Mouse (Mus musculus) kidney, postnatal 10 days (tissue): ENCODE results near the gene Ankrd52.
A peak's percentile ranks its signal among the peaks of the same experiment; 100 is the strongest.

Source experiments
- DNase-seq: peaks from one replicate; pipeline ENCODE4 v3.0.0; 2021; ENCODE audit warnings: mixed read lengths

Ankrd52 gene

DNA sequence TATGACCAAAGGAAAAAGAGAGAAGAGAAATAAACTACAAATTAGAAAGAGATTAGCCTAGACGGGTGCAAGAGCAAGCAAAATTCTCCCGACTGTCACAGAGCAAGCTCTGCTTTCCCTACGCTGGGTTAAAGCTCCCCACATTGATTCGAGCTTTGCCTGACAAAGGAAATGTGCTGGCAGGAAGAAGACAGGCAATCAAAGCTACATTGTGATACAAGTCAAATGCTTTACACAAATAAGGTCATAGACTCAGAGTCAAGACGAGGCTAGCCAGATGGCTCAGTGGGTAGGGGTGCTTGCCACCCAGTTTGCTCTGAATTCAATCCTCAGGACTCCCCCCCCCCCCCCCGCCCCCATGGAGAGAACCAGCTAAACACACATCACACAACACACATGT is 6.9 kb upstream of the Ankrd52 start:
- no peak for DNase-seq

DNA sequence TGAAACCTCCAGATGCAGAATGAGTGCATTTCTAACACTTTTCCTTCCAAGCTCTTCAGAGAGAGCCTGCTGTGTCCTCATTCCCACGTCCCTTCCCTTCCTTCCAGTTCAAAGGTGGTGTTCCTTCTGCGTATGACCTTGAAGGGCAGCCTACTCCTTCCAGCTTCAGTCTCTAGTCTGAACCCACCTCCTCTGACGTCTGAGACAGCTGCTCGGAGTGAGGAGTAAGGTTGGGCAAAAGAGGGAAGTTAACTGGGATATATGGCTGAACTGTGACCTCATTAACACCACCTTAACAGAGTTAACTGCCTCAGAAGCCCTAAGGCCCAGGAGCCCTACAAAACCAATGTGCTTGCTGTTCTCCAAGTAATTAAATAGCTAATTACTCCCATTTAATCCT is 6.3 kb upstream of the Ankrd52 start:
- no peak for DNase-seq

DNA sequence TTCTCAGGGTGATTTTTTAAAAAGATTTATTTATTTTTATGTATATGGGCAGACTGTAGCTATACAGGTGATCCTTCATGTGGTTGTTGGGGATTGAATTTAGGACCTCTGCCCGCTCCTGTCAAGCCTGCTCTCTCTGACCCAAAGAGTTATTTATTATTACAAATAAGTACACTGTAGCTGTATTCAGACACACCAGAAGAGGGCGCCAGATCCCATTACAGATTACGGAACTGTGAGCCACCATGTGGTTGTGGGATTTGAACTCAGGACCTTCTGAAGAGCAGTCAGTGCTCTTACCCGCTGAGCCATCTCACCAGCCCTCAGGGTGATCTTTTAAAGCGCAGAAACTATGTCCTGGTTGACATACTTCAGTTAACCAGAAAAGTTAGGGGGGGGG is 4.8 kb upstream of the Ankrd52 start:
- no peak for DNase-seq

DNA sequence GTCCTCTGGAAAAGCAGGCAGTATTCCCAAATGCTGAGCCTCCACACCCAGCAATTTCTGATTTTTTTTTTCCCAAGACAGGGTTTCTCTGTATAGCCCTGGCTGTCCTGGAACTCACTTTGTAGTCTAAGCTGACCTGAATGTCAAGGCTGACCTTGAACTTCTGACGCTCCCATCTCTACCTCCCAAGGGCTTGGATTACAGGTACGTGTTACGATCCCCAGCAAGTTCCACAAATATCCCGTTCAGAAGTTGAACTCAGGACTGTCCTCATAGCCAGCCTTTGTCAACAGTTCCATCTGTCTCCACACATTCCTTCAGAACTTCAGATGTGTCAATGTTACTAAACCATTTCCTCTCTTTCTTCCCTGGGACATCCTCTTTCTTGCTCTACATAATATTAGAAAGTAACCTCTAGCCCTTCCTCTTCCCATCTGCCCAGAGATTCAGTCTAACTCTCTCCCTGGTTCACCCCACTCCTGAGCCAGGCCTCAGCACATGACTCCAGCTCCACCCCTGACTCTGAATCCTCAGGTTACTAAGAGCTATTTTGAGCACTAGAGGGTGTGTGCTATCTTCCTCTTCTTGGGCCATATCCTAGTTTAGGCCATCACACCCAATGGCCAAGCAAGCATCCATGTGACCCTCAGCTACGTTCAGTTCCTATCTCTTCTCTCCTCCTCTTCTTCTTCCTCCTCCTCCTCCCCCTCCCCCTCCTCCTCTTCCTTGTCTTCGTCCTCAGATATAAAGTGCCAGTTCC is 3.7 kb upstream of the Ankrd52 start:
- no peak for DNase-seq

DNA sequence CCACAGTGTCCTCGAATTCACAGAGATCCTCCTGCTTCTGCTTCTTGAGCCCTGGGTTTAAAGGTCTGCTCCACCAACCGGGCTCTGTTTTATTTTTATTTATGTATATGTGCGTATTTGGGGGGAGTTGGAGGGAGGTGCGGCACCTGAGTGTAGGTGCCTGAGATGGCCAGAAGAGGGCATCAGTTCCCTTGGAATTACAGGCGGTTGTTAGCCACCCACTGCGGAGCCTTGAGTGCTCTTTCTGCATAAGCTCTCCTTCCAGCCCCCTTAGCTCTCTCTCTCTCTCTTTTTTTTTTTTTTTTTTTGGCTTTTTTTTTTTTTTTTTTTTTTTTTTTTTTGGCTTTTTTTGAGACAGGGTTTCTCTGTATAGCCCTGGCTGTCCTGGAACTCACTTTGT is 2.5 kb upstream of the Ankrd52 start:
- no peak for DNase-seq

DNA sequence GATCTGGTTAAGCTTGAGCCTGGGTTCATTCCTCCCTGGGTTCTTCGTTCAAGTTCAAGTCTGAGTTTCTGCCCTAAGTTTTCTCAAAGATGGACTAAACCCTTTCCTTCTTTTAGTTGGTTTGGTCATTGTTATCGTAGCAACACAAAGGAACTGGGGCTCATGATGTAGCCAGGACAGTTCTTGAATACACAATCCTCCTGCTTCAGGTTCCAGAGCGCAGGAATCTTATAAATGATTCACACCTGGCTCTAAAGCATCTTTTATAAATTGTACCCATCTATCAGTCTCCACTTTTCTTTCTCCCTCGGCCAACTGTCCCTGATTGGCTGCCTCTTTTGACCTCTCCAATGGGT is 838 bp upstream of the Ankrd52 start:
- no peak for DNase-seq

DNA sequence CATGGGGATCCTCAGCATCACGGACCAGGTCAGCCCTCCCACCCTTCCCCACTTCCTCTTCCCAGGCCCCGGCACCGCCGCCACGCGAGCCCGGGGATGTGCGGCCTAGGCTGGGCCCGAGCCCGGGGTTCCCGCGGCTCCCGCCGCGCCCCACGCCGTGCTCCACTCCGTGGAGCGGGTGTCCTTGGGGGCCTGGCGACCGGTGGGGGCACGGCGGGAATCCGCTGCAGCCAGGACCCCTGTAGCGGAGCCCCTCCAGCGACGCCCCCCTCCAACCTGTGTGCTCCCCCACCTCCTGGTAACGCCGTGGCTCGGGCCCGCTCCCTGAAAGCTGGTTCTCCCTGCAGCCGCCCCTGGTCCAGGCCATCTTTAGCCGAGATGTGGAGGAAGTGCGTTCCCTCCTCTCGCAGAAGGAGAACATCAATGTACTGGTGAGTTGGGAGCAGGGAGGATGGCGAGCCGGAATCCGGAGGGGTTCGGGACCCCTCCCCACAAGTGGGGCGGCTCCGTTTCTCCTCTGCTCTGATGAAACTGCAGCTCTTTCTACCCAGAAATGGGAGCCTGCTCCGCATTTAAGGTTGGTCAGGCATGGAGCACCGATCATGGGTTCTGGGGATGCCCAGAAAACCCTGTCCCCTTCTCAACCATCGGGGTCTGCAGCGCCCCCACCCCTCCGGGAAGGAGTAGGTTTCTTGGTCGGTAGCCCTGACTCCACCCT is 466 bp downstream of the Ankrd52 start:
- peak; percentile 70 for DNase-seq

DNA sequence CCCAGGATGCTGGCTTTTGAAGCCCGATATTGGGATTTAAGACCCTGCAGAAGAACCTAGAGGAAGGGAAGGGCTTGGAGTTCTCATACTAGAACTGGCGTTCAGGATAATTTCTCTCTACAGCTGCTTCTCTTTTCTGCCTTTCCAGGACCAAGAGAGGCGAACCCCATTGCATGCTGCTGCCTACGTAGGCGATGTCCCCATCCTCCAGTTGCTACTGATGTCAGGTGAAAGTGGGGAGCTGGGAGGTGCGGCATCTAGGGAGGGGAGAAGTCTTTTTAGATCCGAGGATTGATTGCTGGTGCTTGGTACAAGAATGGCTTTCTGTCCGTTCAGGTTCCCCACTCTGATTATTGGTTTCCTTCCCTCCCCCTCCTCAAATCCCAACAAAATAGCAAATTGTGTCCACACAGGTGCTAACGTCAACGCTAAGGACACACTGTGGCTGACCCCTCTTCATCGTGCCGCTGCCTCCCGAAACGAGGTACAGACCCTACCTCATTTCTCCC is 1.1 kb downstream of the Ankrd52 start:
- DNase-seq, result no peak

DNA sequence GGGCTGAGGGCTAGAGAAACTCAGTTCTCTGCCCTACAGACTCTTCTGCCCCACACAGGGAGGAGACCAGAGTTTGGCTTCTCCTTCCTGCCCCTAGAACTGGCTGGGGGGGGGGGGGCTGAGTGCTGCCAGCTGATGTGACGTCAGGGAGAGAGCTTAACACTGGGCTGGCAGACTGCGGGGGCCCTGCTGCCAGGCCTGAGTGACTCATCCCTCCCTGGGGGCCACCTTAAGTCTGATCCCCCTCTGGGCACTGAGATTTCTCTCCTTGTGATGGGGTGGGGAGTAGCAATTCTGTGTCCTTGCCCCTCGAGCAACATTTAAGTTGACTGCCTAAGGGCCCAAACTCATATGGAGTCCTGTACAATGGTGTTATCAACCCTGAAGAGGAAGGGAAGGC is 1.5 kb downstream of the Ankrd52 start:
- DNase-seq, result peak; percentile 3

DNA sequence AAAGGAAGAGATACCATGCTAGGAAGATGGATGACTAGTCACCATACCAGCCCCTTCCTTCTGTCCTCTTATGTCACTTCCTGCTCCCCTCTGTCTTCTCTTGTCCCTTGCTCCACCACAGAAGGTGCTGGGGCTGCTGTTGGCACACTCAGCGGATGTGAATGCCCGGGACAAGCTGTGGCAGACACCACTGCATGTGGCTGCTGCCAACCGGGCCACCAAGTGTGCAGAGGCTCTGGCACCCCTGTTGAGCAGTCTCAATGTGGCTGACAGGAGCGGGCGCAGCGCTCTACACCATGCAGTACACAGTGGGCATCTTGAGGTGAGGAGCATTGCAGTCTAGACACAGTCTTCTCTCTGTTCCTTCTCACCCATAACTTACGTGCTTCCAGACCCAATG is 2.3 kb downstream of the Ankrd52 start:
- no peak for DNase-seq

DNA sequence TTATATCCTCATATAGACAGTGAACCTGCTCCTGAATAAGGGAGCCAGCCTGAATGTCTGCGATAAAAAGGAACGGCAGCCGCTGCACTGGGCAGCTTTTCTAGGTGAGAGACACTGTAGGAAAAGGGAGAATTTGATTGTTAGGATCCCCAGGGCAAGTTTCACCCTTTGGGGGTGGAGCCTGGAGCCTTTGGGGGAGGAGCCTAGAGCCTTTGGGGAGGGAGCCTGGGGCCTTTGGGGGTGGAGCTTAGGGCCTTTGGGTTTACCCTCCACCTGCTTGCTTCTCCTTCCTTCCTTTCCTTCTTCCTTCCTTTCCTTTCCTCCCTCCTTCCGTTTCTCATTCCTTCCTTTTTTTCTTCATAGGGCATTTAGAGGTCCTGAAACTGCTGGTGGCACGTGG is 3.6 kb downstream of the Ankrd52 start:
- peak; percentile 52 for DNase-seq

DNA sequence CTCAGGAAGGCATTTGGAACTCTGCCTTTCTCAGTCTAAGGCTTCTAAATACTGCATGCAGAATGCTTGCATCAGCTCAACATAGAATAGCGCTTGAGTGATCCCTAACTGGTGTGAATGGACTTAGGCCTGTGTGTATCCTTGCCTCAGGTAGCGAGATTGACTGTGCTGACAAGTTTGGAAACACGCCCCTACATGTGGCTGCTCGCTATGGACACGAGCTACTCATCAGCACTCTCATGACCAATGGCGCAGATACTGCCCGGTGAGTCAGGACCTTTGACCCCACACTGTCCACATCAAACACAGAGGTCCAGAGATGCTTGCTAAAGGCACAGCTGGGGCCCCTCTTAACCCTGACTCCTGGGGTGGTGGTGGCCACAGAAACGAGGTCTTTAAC is 5.6 kb downstream of the Ankrd52 start:
- DNase-seq, result no peak

DNA sequence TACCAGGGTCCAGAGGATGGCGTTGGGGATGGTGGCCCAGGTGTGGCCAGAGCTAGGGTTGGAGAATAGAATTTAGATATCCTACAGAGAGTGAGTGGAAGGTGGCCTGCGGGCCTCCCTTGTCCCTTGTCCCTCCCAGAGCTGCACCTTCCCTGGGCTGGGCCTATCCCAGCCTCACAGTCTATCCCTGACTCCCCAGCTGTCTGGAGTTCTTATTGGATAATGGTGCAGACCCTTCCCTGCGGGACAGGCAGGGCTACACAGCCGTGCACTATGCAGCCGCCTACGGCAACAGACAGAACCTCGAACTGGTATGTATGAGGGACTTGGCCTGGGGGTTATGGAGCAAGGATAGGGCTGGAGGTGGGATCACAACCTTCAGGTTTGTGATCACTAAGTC is 9.0 kb downstream of the Ankrd52 start:
- no peak for DNase-seq

DNA sequence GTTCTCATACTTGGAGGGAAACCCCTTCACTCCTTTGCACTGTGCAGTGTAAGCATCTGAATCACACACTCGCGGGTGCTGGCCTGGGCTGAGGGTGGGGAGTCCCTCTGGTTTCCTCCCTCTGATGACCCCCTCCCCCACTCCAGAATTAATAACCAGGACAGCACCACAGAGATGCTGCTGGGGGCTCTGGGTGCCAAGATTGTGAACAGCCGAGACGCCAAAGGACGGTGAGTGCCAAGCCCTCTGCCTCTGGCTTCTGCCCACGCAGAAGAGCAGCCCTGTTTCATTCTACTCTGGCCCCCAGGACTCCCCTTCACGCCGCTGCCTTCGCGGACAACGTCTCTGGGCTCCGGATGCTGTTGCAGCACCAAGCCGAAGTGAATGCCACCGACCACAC is 12.0 kb downstream of the Ankrd52 start:
- DNase-seq, result no peak

DNA sequence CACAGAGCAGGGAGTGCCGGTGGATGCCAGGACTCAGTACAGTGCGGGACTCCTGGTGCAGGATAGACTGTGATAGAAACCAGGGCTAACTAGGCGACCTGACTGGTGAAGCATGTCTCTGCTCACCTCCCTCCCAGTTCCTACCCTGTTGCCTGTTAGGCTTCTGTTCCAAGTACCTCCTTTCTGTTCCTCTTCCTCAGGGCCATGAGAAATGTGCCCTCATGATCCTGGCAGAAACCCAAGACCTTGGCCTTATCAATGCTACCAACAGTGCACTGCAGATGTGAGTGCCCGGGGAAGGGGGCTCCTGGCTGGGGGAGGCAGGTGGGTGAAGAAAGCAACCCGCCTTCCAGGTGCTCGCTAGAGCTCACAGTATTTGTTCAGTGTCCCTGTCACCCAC is 12.7 kb downstream of the Ankrd52 start:
- DNase-seq, result no peak

DNA sequence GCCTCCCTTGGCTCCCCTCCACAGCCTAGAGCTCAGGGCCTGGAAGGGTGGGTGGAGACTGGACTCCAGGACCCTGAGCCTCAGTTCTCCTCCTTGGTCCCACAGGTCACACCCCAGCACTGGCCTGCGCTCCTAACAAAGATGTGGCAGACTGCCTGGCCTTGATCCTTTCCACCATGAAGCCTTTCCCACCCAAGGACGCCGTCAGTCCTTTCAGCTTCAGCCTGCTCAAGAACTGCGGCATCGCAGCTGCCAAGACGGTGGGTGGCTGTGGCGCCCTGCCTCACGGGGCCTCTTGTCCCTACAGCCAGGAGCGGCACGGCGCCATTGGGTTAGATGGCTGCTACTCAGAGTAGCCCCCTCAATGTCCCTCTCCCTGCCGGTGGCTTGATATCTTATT is 13.5 kb downstream of the Ankrd52 start:
- DNase-seq, result peak; percentile 19

DNA sequence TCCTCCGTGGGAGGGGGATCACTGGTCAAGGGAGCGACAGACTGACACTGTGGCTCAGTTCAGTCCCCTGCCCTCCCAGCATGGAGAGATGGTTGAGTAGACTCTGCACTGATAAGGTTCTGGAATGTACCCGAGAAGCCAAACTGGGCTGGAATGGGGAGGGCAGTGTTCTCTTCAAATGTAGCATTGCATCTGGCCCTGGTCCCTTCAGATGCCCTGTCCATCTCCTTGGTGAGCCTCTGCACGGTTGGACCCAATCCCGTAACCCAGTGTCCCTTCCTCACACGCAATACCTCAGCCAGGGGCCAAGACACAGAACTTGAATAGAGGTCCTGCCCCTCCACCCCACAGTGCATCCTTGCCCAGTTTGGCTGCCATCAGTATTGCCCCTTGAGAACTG is 14.9 kb downstream of the Ankrd52 start:
- DNase-seq, result no peak

DNA sequence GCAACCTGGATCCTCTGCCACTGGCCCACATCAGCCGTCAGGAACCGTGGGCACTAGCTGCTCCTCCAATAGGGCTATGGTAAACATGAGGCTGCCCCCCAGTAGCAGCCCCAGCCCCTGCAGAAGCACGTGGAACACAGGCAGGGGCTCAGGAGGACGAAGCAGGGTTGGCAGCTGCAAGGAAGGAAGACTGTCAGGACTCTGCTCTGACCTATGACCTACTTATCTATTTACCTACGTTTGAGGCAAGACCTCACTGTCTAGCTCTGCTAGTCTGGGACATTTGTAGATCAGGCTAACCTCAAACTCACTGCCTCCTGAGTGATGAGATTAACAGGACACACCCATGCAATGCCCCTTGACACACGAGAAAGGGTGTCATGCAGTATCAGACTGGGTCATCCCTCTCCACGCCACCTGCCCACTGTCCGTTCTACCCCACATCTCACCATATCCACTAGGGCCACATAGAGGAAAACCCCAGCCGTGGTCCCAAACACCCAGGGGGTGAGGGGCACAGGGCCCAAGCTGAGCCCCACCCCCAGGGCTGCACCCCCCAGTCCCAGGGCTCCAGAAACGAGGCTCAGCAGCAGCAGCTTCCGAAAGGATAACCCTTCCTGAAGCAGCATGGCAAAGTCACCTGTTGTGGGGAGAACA is 19.2 kb downstream of the Ankrd52 start:
- DNase-seq, result peak; percentile 15

DNA sequence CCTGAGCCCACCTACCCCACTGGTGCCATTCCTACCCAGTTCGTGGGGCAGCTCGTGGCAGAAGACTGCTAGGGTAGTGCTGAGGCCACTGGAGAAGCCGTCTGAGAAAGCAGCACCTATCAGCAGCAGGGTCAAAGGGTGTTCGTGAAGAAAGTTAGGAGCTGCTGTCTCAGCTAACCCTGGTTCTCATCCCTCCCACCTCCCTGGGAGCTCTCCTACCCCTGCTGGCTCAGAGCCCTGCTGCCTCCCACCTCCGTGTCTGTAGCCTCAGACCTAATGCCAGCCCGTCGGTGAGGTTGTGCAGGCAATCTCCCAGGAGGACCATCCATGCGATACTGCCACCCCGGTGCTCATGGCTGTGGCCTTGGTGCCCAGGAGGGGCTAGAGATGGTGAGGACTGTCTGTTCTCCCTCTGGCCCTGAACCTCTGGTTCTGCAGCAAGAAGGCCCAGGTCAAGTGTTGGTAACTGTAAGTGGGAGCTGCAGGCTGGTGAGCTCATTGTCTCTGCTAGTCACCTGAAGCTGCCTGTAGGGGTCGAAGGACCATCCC is 19.9 kb downstream of the Ankrd52 start:
- DNase-seq, result peak; percentile 51

DNA sequence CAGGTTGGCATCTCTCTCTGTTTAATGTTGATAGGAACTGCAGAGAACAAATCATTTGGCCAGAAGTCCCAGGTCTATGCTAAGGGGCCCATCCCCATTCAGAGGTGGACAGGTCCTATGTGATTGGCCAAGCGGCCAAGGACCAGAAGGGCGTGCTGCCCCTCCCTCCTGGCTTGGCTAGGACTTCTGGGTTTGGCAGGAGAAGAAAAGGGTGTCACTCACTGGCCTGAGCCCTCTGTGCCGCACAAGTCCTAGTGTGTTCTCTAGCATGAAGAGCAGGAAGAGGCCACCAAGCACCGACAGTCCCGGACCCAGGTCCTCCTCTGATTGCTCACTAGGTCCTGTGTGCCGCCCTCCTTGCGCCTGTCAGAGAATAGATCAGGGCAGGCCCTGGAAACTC is 20.6 kb downstream of the Ankrd52 start:
- peak; percentile 20 for DNase-seq

DNA sequence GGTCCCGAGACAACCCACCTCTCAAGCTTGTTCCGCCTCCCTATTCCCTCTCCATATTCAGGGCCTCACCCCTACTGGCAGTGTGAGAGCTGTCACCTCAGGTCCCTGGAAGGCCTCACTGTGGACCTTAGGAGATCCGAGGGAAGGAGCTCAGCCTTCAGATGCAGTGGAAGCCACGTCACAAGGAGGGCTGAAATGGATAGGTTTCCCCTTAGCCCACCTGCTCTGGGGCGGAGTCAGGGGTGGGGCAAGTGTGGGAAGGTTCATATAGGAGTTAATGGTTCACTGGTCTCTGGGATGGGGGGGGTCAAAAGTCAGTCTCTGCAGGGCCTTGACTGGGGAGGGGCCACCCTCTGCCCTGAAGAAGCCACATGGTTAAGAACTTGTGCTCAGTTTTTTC is 23.4 kb downstream of the Ankrd52 start:
- peak; percentile 80 for DNase-seq

DNA sequence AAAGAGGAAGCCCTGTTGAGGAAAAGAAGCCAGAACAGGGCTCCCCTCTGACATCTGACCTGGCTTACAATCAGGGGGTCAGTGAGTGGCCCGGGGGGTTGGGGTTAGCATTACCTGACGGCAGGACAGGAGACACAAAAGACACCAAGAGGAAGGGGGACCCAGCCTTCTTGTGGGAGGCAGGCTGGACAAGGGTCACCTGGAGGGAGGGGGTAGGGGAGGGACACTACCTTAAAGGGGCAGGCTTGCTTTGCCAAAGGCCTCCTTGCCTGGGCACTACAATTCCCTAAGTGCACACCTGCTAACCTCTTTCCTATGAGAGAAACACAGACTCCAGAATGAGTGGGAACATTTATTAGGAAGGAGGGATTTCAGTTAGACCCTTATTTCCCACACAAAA is 24.1 kb downstream of the Ankrd52 start, which contains the start of gene Slc39a5:
Gene Slc39a5, minus strand, starts transcription at position 174 of the 400 bp plus-strand sequence.
- DNase-seq, result peak; percentile 63

DNA sequence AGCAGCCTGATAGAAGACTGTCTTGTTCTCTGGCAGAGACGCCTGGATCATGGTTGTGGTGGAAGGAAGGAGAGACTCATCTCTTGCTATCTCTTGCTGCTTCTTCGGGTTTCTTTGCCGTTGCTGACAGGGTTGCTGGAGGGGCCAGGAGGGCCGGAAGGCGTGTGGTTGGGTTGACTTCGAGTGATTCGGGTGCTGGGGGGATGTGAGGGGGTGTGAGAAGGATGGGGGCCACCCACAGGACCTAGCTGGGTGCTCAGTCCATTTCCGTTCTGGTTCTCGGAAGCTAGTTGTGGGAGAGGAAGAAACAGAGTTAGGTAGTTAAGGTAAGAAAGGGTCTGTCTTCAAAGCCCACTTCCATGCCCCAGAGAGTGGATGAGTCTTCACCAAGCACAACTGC is 24.7 kb downstream of the Ankrd52 start:
- DNase-seq, result no peak

DNA sequence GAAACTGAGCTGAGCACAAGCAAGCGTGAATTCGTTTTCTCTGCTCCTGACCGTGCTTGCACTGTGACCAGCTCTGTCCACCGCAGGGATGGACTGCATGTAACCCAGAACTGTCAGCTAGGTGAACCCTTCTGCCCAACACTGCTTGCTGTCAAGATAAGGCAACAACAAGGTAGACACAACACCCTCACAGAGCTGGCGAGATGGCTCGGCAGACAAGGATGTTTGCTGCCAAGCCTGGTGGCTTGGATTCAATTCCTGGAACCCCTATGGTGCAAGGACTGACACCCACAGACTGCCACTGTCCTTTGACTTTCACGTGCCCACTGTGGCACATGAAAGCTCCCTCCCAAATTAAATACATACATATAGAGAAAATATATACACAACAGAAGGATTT is 27.0 kb downstream of the Ankrd52 start:
- no peak for DNase-seq
